Mouse (Mus musculus) kidney, embryonic 15.5 days (tissue): ENCODE results near the gene Lgals4. TPM values are rescaled to one million over a fixed set of nuclear protein-coding genes. Genes with fewer than 3 reads are reported as not detected.
"Not testable (repeated sequence)": the region's sequence is repeated elsewhere in the genome, so short reads cannot be mapped to it uniquely, and the experiment has no call there.

ENCODE experiments used
- ATAC-seq: fragments of 200-750 bp; cut with Nextera tagmentation; replicated peaks from 2 replicates; pipeline ENCODE4 v1.8.0; 2017; ENCODE audit warnings: moderate TSS enrichment; ENCODE audit not compliant: low FRiP score
- H3K27ac ChIP-seq: fragments of 300-500 bp; sonication (generic); 2 replicates; pipeline ENCODE4 v1.5.1; 2015; ENCODE audit warnings: mild to moderate bottlenecking, inconsistent platforms
- H3K27me3 ChIP-seq: fragments of 300-500 bp; sonication (generic); 2 replicates; pipeline ENCODE4 v1.6.1; 2015; ENCODE audit warnings: inconsistent platforms
- H3K36me3 ChIP-seq: fragments of 300-500 bp; sonication (generic); 2 replicates; pipeline ENCODE4 v1.6.1; 2015; ENCODE audit warnings: inconsistent platforms
- H3K4me1 ChIP-seq: fragments of 300-500 bp; sonication (generic); 2 replicates; pipeline ENCODE4 v1.6.1; 2015; ENCODE audit warnings: inconsistent platforms
- H3K4me2 ChIP-seq: fragments of 300-500 bp; sonication (generic); 2 replicates; pipeline ENCODE4 v1.6.1; 2015; ENCODE audit warnings: moderate library complexity, mild to moderate bottlenecking, inconsistent platforms
- H3K4me3 ChIP-seq: fragments of 300-500 bp; sonication (generic); replicated peaks from 2 replicates; pipeline ENCODE4 v1.5.1; 2015; ENCODE audit warnings: mild to moderate bottlenecking, inconsistent platforms
- H3K9ac ChIP-seq: fragments of 300-500 bp; sonication (generic); 2 replicates; pipeline ENCODE4 v1.6.1; 2015; ENCODE audit warnings: mild to moderate bottlenecking, inconsistent platforms
- H3K9me3 ChIP-seq: fragments of 300-500 bp; sonication (generic); replicated peaks from 2 replicates; pipeline ENCODE4 v1.6.1; 2016; ENCODE audit warnings: inconsistent platforms
- WGBS: fragments of 180-500 bp; shearing (Covaris S2); methylation state at CpG from one replicate; pipeline ENCODE4 v1.1.7; 2015; ENCODE audit warnings: mixed read lengths; 5-methylcytosine and 5-hydroxymethylcytosine counted together
- polyA plus RNA-seq: library from polyadenylated mRNA; unstranded; fragments of >200 nt; fragmentation: Nextera tagmentation; extraction: Ambion mirVana; gene quantifications from 2 replicates; pipeline ENCODE4 v1.2.1, GENCODE M21; 2015

Gene Lgals4
- polyA plus RNA-seq, 1 experiment from 2014 or later = 12.0 TPM

DNA sequence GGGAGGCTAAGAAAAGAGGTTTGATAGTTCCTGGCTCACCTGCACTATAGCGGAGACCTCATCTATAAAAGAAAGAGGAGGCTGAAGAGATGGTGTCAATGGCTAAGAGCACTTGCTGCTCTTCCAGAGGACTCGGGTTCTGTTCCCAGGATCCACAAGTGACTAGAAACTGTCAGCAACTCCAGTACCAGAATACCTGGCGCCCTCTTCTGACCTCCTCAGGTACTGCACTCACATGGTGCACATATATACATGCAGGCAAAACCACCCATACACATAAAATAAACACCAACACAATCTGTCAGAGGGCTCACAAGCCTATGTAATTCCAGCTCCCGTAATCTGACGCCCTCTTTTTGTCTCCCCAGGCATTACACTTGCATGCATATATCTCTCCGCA, 27.2 kb downstream of the Lgals4 start:
- no peak overlapping the region for H3K4me3 ChIP-seq
- no peak overlapping the region for H3K4me2 ChIP-seq
- H3K27ac ChIP-seq = no peak overlapping the region
- 90% methylated on average over 6 of the region's 6 CpGs for WGBS
- H3K9ac ChIP-seq = no peak overlapping the region
- no peaks in the 10 kb centered on the region for H3K9me3 ChIP-seq
- H3K27me3 ChIP-seq = no peaks in the 10 kb centered on the region
- H3K36me3 ChIP-seq = no peaks in the 10 kb centered on the region
- H3K4me1 ChIP-seq = peaks cover 14% of the 10 kb centered on the region
- ATAC-seq = no peak

DNA sequence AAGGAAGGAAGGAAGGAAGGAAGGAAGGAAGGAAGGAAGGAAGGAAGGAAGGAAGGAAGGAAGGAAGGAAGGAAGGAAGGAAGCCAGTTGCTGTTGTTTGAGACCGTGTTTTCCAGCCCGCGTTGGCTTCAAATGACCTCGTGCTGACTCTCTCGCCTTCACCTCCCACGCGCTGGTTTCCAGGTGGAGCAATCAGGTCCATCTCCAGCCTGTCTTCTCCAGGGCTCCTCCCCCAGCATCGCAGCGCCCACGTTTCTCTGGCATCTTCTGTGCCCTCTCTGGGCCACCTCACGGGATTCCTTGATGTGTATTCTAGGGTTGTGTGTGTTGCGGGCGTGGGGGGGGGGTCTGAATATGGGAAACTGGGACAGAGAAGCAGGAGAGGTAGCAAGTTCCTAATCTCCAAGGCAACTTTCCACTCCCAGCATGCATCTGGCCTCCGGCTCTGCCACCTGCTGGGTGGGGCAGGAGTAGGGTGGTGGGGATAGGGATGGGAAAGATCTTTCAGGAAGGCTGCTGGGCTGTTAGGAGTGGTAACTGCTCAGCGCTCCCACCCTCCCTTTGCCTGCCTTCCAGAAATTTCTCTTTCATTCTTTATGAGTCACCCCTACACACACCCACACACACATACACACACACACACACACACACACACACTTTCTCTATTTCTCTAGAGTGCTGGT, 29.3 kb downstream of the Lgals4 start:
- no peaks in the 10 kb centered on the region for H3K9me3 ChIP-seq
- ATAC-seq = no peak
- no peak overlapping the region for H3K9ac ChIP-seq
- no peaks in the 10 kb centered on the region for H3K36me3 ChIP-seq
- no peak overlapping the region for H3K4me3 ChIP-seq
- no peak overlapping the region for H3K4me2 ChIP-seq
- H3K27me3 ChIP-seq = no peaks in the 10 kb centered on the region
- WGBS = 78% methylated on average over 15 of the region's 15 CpGs
- peaks cover 29% of the 10 kb centered on the region for H3K4me1 ChIP-seq
- H3K27ac ChIP-seq = no peak overlapping the region

DNA sequence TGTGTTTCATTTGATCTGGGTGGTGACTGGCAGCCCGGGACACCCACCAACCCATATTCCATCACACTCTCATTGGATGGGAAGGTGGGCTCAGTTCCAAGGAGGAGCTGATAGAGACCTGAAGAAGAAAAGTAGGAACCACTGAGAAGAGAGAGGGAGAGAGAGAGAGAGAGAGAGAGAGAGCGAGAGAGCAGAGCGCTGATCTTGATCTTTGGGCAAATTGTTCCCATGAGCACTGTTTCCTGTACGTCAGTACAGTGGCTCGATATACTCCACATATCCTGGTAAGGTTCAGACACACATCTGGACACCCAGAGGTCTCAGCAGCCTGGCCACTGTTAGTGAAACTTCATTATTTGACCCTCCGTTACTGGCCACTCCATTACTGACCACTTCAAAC, 29.9 kb downstream of the Lgals4 start, which contains the start of gene Lgals7:
Gene Lgals7 (plus strand): TSS at position 314 of the 400 bp plus-strand sequence.
- ATAC-seq = no peak
- Histone ChIP-seq H3K9me3 (no peaks in the 10 kb centered on the region), H3K27me3 (no peaks in the 10 kb centered on the region), H3K27ac (no peak within 1 kb of the TSS), H3K4me2 (no peak within 1 kb of the TSS), H3K36me3 (no peaks in the 10 kb centered on the region), H3K4me3 (no peak within 1 kb of the TSS), H3K9ac (no peak within 1 kb of the TSS), H3K4me1 (peaks cover 29% of the 10 kb centered on the region)
- 82% methylated on average over 6 of the region's 6 CpGs for WGBS

DNA sequence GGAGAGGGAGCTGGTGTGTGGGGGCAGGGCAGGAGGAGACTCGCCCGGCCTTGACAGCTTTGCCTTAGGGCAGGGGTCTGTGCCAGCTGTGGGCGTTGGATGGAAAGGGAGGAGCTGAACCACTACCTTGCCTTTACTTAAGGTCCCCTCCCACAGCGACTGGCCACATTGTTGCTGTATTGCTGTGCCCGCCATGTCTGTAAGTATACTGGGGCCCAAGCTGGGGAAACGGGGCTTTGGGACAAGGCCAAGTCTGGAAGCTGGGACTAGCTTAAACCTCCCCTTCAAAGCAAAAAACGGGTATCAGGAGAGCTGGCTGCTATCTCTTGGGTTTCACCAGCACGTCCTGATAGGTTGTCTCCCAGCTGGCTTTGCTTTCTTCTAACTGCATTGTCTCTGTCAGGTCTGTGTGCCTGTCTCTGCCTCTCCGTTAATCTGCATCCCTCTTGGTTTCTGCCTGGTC, 30.7 kb downstream of the Lgals4 start:
- no peak overlapping the region for H3K9ac ChIP-seq
- no peak overlapping the region for H3K27ac ChIP-seq
- H3K4me2 ChIP-seq = no peak overlapping the region

DNA sequence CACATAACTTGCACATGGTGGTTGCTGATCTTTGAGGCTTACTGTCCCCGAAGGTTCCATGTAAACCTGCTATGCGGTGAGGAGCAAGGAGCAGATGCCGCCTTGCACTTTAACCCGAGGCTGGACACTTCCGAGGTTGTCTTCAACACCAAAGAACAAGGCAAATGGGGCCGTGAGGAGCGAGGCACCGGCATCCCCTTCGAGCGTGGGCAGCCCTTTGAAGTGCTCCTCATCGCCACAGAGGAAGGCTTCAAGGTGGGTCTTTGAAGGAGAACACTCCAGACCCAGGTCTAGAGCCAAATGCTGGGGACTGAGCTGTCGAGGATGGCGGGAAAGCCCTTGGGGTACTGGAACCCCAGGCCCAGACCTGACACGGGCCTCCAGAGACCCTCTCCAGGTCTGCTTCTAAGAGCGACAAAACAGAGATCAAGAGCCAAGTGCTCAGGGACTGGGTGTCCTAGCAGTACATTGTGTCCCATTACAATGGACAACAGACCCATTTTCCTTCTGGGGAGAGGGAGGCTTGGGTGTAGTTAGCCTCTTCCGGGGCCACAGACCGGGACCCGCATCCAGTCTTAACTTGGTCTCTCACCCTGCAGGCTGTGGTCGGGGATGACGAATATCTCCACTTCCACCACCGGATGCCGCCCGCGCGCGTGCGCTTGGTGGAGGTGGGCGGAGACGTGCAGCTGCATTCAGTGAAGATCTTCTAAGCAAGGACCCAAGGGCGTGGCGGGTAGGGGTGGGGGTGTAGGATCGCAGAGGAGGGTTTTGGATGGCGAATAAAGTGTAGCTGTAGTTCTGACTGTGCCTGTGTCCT, 32.0 kb downstream of the Lgals4 start:
- ATAC-seq = peak; percentile 69; the same call in 1 of the 2 replicates
- Histone ChIP-seq H3K9me3 (no peaks in the 10 kb centered on the region), H3K9ac (no peak overlapping the region; the same call in 1 of the 2 replicates), H3K4me2 (peak overlapping the region; percentile 54), H3K4me1 (peaks cover 29% of the 10 kb centered on the region), H3K27ac (no peak overlapping the region), H3K4me3 (peak overlapping the region; percentile 27), H3K36me3 (no peaks in the 10 kb centered on the region), H3K27me3 (no peaks in the 10 kb centered on the region)
- WGBS = 31% methylated on average over 33 of the region's 33 CpGs

More for the DNA sequence above, 30.7 kb downstream of the Lgals4 start:
- Histone ChIP-seq H3K36me3 (no peaks in the 10 kb centered on the region), H3K4me3 (no peak overlapping the region), H3K27me3 (no peaks in the 10 kb centered on the region), H3K4me1 (peaks cover 29% of the 10 kb centered on the region), H3K9me3 (no peaks in the 10 kb centered on the region)
- WGBS = 45% methylated on average over 9 of the region's 9 CpGs
- ATAC-seq = no peak

DNA sequence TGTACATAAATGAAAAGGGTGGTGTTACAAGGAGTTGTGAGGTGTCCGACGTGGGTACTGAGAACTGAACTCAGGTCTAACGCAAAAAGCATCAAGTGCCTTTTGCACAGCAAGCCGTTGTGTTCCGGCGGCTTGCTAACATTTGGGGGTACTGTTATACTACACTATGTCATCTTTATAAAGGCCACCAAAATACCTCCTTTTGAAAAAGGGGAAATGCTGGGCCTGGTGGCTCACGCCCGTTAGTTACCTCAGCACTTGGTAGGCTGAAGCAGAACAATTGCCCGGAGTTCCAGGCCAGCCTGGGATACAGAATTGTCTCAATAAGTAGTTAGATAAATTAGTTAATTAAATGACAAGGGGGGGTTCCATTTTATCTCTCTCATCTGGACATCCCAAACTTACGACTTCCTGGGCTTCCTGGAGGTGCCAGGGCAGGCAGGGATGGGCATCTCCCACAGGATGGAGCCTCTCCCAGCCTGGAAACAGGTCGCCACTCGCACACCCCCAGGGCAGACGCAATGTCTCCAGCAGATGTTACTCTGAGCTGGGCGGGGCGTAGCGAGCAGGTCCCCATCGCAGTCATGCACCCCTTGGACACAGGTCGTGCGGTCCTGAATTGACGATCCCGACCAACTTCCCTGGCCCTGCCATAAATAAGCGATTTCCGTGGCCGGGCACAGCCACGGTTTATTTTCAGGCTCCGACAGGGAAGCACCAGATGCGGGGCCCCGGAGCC, 33.3 kb downstream of the Lgals4 start:
- Histone ChIP-seq H3K9ac (no peak overlapping the region), H3K27ac (no peak overlapping the region), H3K4me2 (no peak overlapping the region), H3K27me3 (no peaks in the 10 kb centered on the region), H3K4me3 (no peak overlapping the region), H3K4me1 (peaks cover 29% of the 10 kb centered on the region), H3K9me3 (no peaks in the 10 kb centered on the region), H3K36me3 (no peaks in the 10 kb centered on the region)
- ATAC-seq = no peak
- 89% methylated on average over 28 of the region's 28 CpGs for WGBS

DNA sequence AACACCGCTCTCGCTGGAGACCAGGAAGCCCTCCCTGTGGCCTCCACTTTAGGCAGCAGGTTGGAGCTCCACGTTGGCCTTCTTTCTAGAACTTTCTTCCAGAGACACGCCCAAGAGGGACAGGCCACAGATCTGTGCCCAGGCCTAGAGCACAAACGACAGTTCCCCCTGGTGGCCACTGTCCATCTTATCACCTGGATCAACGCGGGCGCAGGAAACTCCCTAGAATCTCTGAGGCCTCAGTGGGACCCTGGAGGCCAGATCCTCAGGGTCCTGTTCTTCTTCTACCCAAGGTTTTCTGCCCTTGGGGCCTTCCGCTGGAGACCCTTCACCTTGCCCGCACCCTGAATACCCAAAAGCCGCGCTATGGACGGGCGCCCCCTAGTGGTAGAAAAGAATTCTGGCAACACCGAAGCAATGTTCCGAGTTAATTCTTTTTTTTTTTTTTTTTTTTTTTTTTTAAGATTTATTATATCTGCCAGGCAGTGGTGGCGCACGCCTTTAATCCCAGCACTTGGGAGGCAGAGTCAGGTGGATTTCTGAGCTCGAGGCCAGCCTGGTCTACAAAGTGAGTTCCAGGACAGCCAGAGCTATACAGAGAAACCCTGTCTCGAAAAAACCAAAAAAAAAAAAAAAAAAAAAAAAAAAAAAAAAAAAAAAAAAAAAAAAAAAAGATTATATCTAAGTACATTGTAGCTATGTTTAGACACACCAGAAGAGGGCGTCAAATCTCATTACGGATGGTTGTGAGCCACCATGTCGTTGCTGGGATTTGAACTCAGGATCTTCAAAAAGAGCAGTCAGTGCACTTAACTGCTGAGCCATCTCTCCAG, 34.1 kb downstream of the Lgals4 start:
- Histone ChIP-seq H3K4me1 (peaks cover 29% of the 10 kb centered on the region), H3K4me2 (peak overlapping the region; percentile 48)
- ATAC-seq = peak; percentile 53; the same call in 1 of the 2 replicates
- not testable (repeated sequence) for H3K27ac ChIP-seq, H3K4me3 ChIP-seq, H3K27me3 ChIP-seq, H3K36me3 ChIP-seq, H3K9ac ChIP-seq, H3K9me3 ChIP-seq
- WGBS = 29% methylated on average over 23 of the region's 23 CpGs

DNA sequence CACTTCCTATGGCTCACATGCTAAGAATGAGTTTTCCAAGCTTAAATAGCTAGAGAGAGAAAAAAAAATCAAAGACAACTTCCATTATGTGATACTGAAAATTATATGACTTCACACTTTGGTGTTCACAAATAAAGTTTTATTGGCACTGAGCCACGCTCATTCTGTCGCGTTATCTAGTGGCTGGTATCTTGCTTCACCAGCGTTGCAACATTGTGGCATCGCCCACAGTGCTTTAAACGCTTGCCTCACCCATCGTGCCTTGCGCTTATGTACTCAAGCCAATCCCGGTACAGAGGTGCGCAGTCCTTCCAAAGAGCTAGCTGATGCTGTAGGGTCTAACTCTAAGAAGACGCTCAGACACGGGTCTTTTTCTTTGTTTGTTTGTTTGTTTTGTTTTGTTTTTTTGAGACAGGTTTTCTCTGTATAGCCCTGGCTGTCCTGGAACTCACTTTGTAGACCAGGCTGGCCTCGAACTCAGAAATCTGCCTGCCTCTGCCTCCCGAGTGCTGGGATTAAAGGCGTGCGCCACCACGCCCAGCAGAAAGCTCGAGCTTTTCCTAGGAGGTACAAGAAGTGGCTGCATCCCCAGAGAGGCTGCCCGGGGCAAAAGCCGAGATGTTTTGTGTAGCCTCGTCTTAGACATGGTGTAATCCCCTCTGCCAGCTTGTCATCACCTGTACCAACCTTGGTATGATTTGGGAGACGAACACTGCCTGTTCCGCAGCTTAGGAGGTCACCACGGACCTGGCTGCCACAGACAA, 37.4 kb downstream of the Lgals4 start:
- H3K4me2 ChIP-seq = no peak overlapping the region
- 89% methylated on average over 24 of the region's 24 CpGs for WGBS
- H3K4me1 ChIP-seq = peaks cover 14% of the 10 kb centered on the region
- H3K27ac ChIP-seq = no peak overlapping the region
- ATAC-seq = no peak
- no peaks in the 10 kb centered on the region for H3K36me3 ChIP-seq
- H3K27me3 ChIP-seq = no peaks in the 10 kb centered on the region
- no peak overlapping the region for H3K9ac ChIP-seq
- no peaks in the 10 kb centered on the region for H3K9me3 ChIP-seq
- H3K4me3 ChIP-seq = no peak overlapping the region

DNA sequence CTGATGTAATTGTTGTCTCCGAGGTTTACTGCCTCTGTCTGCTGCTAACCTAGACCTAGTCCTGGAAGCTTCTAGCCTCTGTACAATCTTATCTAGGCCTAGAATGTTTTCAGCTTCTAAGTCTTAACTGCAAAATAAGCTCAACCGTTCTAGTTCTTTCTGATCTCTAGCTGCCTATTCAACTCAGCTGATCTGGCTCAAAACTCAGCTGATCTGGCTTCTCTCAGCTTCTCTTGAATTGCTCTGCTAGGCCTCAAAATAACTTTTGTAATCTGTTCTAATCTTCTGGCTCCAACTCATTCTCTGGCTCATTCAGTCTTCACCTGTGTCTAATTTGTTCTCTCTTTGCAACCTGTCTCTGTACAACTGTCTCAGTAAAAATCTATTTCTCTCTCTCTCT, 40.9 kb downstream of the Lgals4 start:
- H3K9ac ChIP-seq = no peak overlapping the region
- no peak overlapping the region for H3K4me2 ChIP-seq
- H3K36me3 ChIP-seq = no peaks in the 10 kb centered on the region
- no peaks in the 10 kb centered on the region for H3K27me3 ChIP-seq
- ATAC-seq = no peak
- H3K27ac ChIP-seq = no peak overlapping the region
- no peaks in the 10 kb centered on the region for H3K9me3 ChIP-seq
- no peak overlapping the region for H3K4me3 ChIP-seq
- 65% methylated on average over 2 of the region's 2 CpGs for WGBS
- no peaks in the 10 kb centered on the region for H3K4me1 ChIP-seq

DNA sequence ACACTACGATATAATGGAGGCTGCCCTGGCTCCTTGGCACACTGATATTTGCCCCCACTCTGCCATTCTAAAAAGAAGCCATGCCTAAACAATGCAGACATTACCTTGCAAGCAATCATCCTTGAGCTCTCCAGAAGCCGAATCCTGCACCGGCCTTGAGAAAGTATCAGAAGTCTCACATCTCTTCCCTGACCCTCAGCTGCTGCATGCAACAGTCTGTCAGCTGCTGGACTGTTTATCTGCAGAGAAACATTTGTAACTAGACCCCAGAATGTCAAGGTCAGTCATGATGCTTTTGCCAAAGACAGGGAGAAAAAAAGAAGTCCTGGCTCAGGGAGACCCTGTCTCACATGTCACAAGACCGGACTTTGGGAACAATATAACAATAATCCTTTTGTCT, 42.4 kb downstream of the Lgals4 start:
- WGBS = 68% methylated on average over 4 of the region's 4 CpGs
- Histone ChIP-seq H3K36me3 (no peaks in the 10 kb centered on the region), H3K4me2 (no peak overlapping the region), H3K4me3 (no peak overlapping the region), H3K27me3 (no peaks in the 10 kb centered on the region), H3K4me1 (peaks cover 5% of the 10 kb centered on the region), H3K27ac (no peak overlapping the region), H3K9me3 (no peaks in the 10 kb centered on the region), H3K9ac (no peak overlapping the region)
- ATAC-seq = no peak

DNA sequence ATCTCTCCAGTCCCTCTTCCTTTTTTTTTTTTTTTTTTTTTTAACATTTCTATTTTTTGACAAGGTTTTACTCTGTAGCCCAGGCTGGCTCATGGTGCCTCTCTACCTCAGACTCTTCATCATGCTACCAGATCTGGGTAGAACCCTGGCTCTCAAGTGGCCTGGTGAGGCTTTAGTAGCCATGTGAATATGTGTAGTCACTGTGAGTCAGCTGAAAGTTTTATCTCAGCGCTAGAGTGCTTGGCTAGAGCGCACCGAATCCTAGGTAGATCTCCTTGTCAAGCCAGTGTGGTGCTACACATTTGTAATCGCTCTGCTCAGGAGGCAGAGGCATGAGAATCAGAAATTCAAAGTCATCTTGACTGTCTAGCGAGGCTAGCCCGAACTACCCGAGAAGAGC, 43.5 kb downstream of the Lgals4 start:
- H3K4me2 ChIP-seq = no peak overlapping the region
- no peaks in the 10 kb centered on the region for H3K36me3 ChIP-seq
- no peak for ATAC-seq
- no peaks in the 10 kb centered on the region for H3K9me3 ChIP-seq
- peaks cover 12% of the 10 kb centered on the region for H3K4me1 ChIP-seq
- H3K27me3 ChIP-seq = no peaks in the 10 kb centered on the region
- no peak overlapping the region for H3K9ac ChIP-seq
- 88% methylated on average over 7 of the region's 7 CpGs for WGBS
- no peak overlapping the region for H3K27ac ChIP-seq
- H3K4me3 ChIP-seq = no peak overlapping the region
